Mouse (Mus musculus) kidney, embryonic 15.5 days (tissue): ENCODE measurements around the gene Sgms1. TPM values are rescaled to one million over a fixed set of nuclear protein-coding genes. Genes with fewer than 3 reads are reported as not detected.
"Not testable (repeated sequence)": the region's sequence is repeated elsewhere in the genome, so short reads cannot be mapped to it uniquely, and the experiment has no call there.

Experiments used
- ATAC-seq: fragments of 200-750 bp; cut with Nextera tagmentation; replicated peaks from 2 replicates; pipeline ENCODE4 v1.8.0; 2017; ENCODE audit warnings: moderate TSS enrichment; ENCODE audit not compliant: low FRiP score
- H3K27ac ChIP-seq: fragments of 300-500 bp; sonication (generic); 2 replicates; pipeline ENCODE4 v1.5.1; 2015; ENCODE audit warnings: mild to moderate bottlenecking, inconsistent platforms
- H3K27me3 ChIP-seq: fragments of 300-500 bp; sonication (generic); 2 replicates; pipeline ENCODE4 v1.6.1; 2015; ENCODE audit warnings: inconsistent platforms
- H3K36me3 ChIP-seq: fragments of 300-500 bp; sonication (generic); 2 replicates; pipeline ENCODE4 v1.6.1; 2015; ENCODE audit warnings: inconsistent platforms
- H3K4me1 ChIP-seq: fragments of 300-500 bp; sonication (generic); 2 replicates; pipeline ENCODE4 v1.6.1; 2015; ENCODE audit warnings: inconsistent platforms
- H3K4me2 ChIP-seq: fragments of 300-500 bp; sonication (generic); 2 replicates; pipeline ENCODE4 v1.6.1; 2015; ENCODE audit warnings: moderate library complexity, mild to moderate bottlenecking, inconsistent platforms
- H3K4me3 ChIP-seq: fragments of 300-500 bp; sonication (generic); replicated peaks from 2 replicates; pipeline ENCODE4 v1.5.1; 2015; ENCODE audit warnings: mild to moderate bottlenecking, inconsistent platforms
- H3K9ac ChIP-seq: fragments of 300-500 bp; sonication (generic); 2 replicates; pipeline ENCODE4 v1.6.1; 2015; ENCODE audit warnings: mild to moderate bottlenecking, inconsistent platforms
- H3K9me3 ChIP-seq: fragments of 300-500 bp; sonication (generic); replicated peaks from 2 replicates; pipeline ENCODE4 v1.6.1; 2016; ENCODE audit warnings: inconsistent platforms
- WGBS: fragments of 180-500 bp; shearing (Covaris S2); methylation state at CpG from one replicate; pipeline ENCODE4 v1.1.7; 2015; ENCODE audit warnings: mixed read lengths; 5-methylcytosine and 5-hydroxymethylcytosine counted together
- polyA plus RNA-seq: library from polyadenylated mRNA; unstranded; fragments of >200 nt; fragmentation: Nextera tagmentation; extraction: Ambion mirVana; gene quantifications from 2 replicates; pipeline ENCODE4 v1.2.1, GENCODE M21; 2015

Gene Sgms1
- polyA plus RNA-seq, 1 experiment from 2014 or later: 57.0 TPM

- Histone ChIP-seq H3K9ac (no peak overlapping the region), H3K27me3 (no peaks in the 10 kb centered on the region), H3K36me3 (no peaks in the 10 kb centered on the region), H3K4me1 (no peaks in the 10 kb centered on the region), H3K4me2 (no peak overlapping the region), H3K27ac (no peak overlapping the region), H3K4me3 (no peak overlapping the region), H3K9me3 (no peaks in the 10 kb centered on the region; the same call in 1 of the 2 replicates)
- ATAC-seq: no peak
- 88% methylated on average over 6 of the region's 6 CpGs for WGBS
Measured at GRCm38 (mm10) chr19:32087736-32088470, 301.6 kb downstream of the Sgms1 start.

- H3K4me1 ChIP-seq, H3K9ac ChIP-seq, H3K36me3 ChIP-seq, H3K27me3 ChIP-seq, H3K4me2 ChIP-seq, H3K27ac ChIP-seq, H3K4me3 ChIP-seq, ATAC-seq, H3K9me3 ChIP-seq: not testable (repeated sequence)
- 100% methylated on average over 1 of the region's 1 CpGs for WGBS
Measured at GRCm38 (mm10) chr19:32084813-32085212, 304.7 kb downstream of the Sgms1 start.

Other genes starting within 250 kb of the Sgms1 start
- gene Rpl9-ps6, start 76.9 kb upstream of the Sgms1 start, polyA plus RNA-seq: 103 and 128 TPM in 2 replicates
- gene Minpp1, start 96.1 kb upstream of the Sgms1 start, polyA plus RNA-seq: 73.7 and 75.4 TPM in 2 replicates
- 17.2 and 17.6 TPM in 2 replicates for gene Papss2, start 206.1 kb upstream of the Sgms1 start, polyA plus RNA-seq